Mouse (Mus musculus): ENCODE results near the gene Pcnx2. TPM values are rescaled to one million over a fixed set of nuclear protein-coding genes. Genes with fewer than 3 reads are reported as not detected.

The Pcnx2 gene
- polyA plus RNA-seq, 1 experiment = 0.08 TPM

- TF ChIP-seq CTCF (IDR thresholded peaks at IDR 0.05; ENCODE audit: extremely low read depth, insufficient read length, insufficient replicate concordance, low read depth, low read length) (no peak), POLR2A (IDR thresholded peaks at IDR 0.05; ENCODE audit: low read depth, low read length) (no peak)
- no peak overlapping the region for H3K27ac ChIP-seq (ENCODE audit: insufficient read depth, low read depth, low read length)
- 76% methylated on average over 12 of the region's 12 CpGs for WGBS
- no peaks in the 10 kb centered on the region for H3K36me3 ChIP-seq (ENCODE audit: control insufficient read depth, insufficient read depth, low read length)
- no peaks in the 10 kb centered on the region for H3K4me1 ChIP-seq (ENCODE audit: control insufficient read depth, insufficient read depth, insufficient read length, low read length)
- no peak overlapping the region for H3K4me3 ChIP-seq (ENCODE audit: low read depth, low read length)
- H3K27me3 ChIP-seq (ENCODE audit: control insufficient read depth, insufficient read depth, low read length) = no peaks in the 10 kb centered on the region
These were observed 90.2 kb downstream of the Pcnx2 start for GRCm38 (mm10) chr8:125807905-125808310.

GRCm38 (mm10) chr8:125806459-125806858 lies 91.7 kb downstream of the Pcnx2 start:
- 77% methylated on average over 12 of the region's 12 CpGs for WGBS
- Histone ChIP-seq H3K4me3 (ENCODE audit: low read depth, low read length) (no peak overlapping the region), H3K4me1 (ENCODE audit: control insufficient read depth, insufficient read depth, insufficient read length, low read length) (no peaks in the 10 kb centered on the region), H3K27me3 (ENCODE audit: control insufficient read depth, insufficient read depth, low read length) (no peaks in the 10 kb centered on the region), H3K36me3 (ENCODE audit: control insufficient read depth, insufficient read depth, low read length) (no peaks in the 10 kb centered on the region), H3K27ac (ENCODE audit: insufficient read depth, low read depth, low read length) (no peak overlapping the region)
- TF ChIP-seq CTCF (IDR thresholded peaks at IDR 0.05; ENCODE audit: extremely low read depth, insufficient read length, insufficient replicate concordance, low read depth, low read length) (no peak), POLR2A (IDR thresholded peaks at IDR 0.05; ENCODE audit: low read depth, low read length) (no peak)

GRCm38 (mm10) chr8:125796970-125797369 lies 101.1 kb downstream of the Pcnx2 start:
- H3K27me3 ChIP-seq (ENCODE audit: control insufficient read depth, insufficient read depth, low read length) = no peaks in the 10 kb centered on the region
- no peaks in the 10 kb centered on the region for H3K4me1 ChIP-seq (ENCODE audit: control insufficient read depth, insufficient read depth, insufficient read length, low read length)
- TF ChIP-seq POLR2A (IDR thresholded peaks at IDR 0.05; ENCODE audit: low read depth, low read length) (no peak), CTCF (IDR thresholded peaks at IDR 0.05; ENCODE audit: extremely low read depth, insufficient read length, insufficient replicate concordance, low read depth, low read length) (no peak)
- 84% methylated on average over 2 of the region's 2 CpGs for WGBS
- no peak overlapping the region for H3K4me3 ChIP-seq (ENCODE audit: low read depth, low read length)
- H3K27ac ChIP-seq (ENCODE audit: insufficient read depth, low read depth, low read length) = no peak overlapping the region
- no peaks in the 10 kb centered on the region for H3K36me3 ChIP-seq (ENCODE audit: control insufficient read depth, insufficient read depth, low read length)

GRCm38 (mm10) chr8:125795341-125795740 lies 102.8 kb downstream of the Pcnx2 start:
- no peak overlapping the region for H3K4me3 ChIP-seq (ENCODE audit: low read depth, low read length)
- TF ChIP-seq CTCF (IDR thresholded peaks at IDR 0.05; ENCODE audit: extremely low read depth, insufficient read length, insufficient replicate concordance, low read depth, low read length) = no peak
- TF ChIP-seq POLR2A (IDR thresholded peaks at IDR 0.05; ENCODE audit: low read depth, low read length) = no peak
- no peaks in the 10 kb centered on the region for H3K4me1 ChIP-seq (ENCODE audit: control insufficient read depth, insufficient read depth, insufficient read length, low read length)
- H3K36me3 ChIP-seq (ENCODE audit: control insufficient read depth, insufficient read depth, low read length) = no peaks in the 10 kb centered on the region
- H3K27me3 ChIP-seq (ENCODE audit: control insufficient read depth, insufficient read depth, low read length) = no peaks in the 10 kb centered on the region
- 79% methylated on average over 2 of the region's 2 CpGs for WGBS
- no peak overlapping the region for H3K27ac ChIP-seq (ENCODE audit: insufficient read depth, low read depth, low read length)

- no peaks in the 10 kb centered on the region for H3K36me3 ChIP-seq (ENCODE audit: control insufficient read depth, insufficient read depth, low read length)
- H3K27me3 ChIP-seq (ENCODE audit: control insufficient read depth, insufficient read depth, low read length) = no peaks in the 10 kb centered on the region
- WGBS = 48% methylated on average over 9 of the region's 9 CpGs
- H3K4me3 ChIP-seq (ENCODE audit: low read depth, low read length) = no peak overlapping the region
- TF ChIP-seq POLR2A (IDR thresholded peaks at IDR 0.05; ENCODE audit: low read depth, low read length) (no peak), CTCF (IDR thresholded peaks at IDR 0.05; ENCODE audit: extremely low read depth, insufficient read length, insufficient replicate concordance, low read depth, low read length) (no peak)
- no peak overlapping the region for H3K27ac ChIP-seq (ENCODE audit: insufficient read depth, low read depth, low read length)
- H3K4me1 ChIP-seq (ENCODE audit: control insufficient read depth, insufficient read depth, insufficient read length, low read length) = no peaks in the 10 kb centered on the region
These were observed 105.2 kb downstream of the Pcnx2 start for GRCm38 (mm10) chr8:125792816-125793455.

GRCm38 (mm10) chr8:125786886-125787285 lies 111.2 kb downstream of the Pcnx2 start:
- Histone ChIP-seq H3K27ac (ENCODE audit: insufficient read depth, low read depth, low read length) (no peak overlapping the region), H3K27me3 (ENCODE audit: control insufficient read depth, insufficient read depth, low read length) (no peaks in the 10 kb centered on the region), H3K4me3 (ENCODE audit: low read depth, low read length) (no peak overlapping the region), H3K36me3 (ENCODE audit: control insufficient read depth, insufficient read depth, low read length) (no peaks in the 10 kb centered on the region), H3K4me1 (ENCODE audit: control insufficient read depth, insufficient read depth, insufficient read length, low read length) (no peaks in the 10 kb centered on the region)
- 27% methylated on average over 7 of the region's 7 CpGs for WGBS
- no peak for TF ChIP-seq CTCF (IDR thresholded peaks at IDR 0.05; ENCODE audit: extremely low read depth, insufficient read length, insufficient replicate concordance, low read depth, low read length)
- no peak for TF ChIP-seq POLR2A (IDR thresholded peaks at IDR 0.05; ENCODE audit: low read depth, low read length)

- no peaks in the 10 kb centered on the region for H3K27me3 ChIP-seq (ENCODE audit: control insufficient read depth, insufficient read depth, low read length)
- H3K4me3 ChIP-seq (ENCODE audit: low read depth, low read length) = no peak overlapping the region
- H3K36me3 ChIP-seq (ENCODE audit: control insufficient read depth, insufficient read depth, low read length) = no peaks in the 10 kb centered on the region
- TF ChIP-seq CTCF (IDR thresholded peaks at IDR 0.05; ENCODE audit: extremely low read depth, insufficient read length, insufficient replicate concordance, low read depth, low read length) (no peak), POLR2A (IDR thresholded peaks at IDR 0.05; ENCODE audit: low read depth, low read length) (no peak)
- WGBS = 35% methylated on average over 3 of the region's 3 CpGs
- no peaks in the 10 kb centered on the region for H3K4me1 ChIP-seq (ENCODE audit: control insufficient read depth, insufficient read depth, insufficient read length, low read length)
- H3K27ac ChIP-seq (ENCODE audit: insufficient read depth, low read depth, low read length) = no peak overlapping the region
These were observed 116.0 kb downstream of the Pcnx2 start for GRCm38 (mm10) chr8:125782161-125782560.
